Mouse (Mus musculus) lung, embryonic 14.5 days (tissue): ENCODE measurements at regions not wholly inside any gene's neighbourhood (a gene's known extent, or its start where the extent isn't known, plus 50 kb on each side); places are given as distances from the start of the nearest gene placed in this dataset.

Experiments
- ATAC-seq: fragments of 200-750 bp; cut with Nextera tagmentation; 2 replicates; pipeline ENCODE4 v1.8.0; 2017; ENCODE audit warnings: mild to moderate bottlenecking, moderate TSS enrichment, moderate library complexity; ENCODE audit not compliant: insufficient read depth
- DNase-seq: peaks from one replicate; pipeline ENCODE4 v3.0.0-alpha.2; 2015
- H3K27ac ChIP-seq: fragments of 300-500 bp; sonication (generic); 2 replicates; pipeline ENCODE4 v1.5.1; 2014; ENCODE audit warnings: low read depth, mild to moderate bottlenecking, moderate library complexity
- H3K27me3 ChIP-seq: fragments of 300-500 bp; sonication (generic); 2 replicates; pipeline ENCODE4 v1.6.1; 2014; ENCODE audit warnings: low read length, control low read depth; ENCODE audit not compliant: insufficient read depth
- H3K36me3 ChIP-seq: fragments of 300-500 bp; sonication (generic); 2 replicates; pipeline ENCODE4 v1.6.1; 2014; ENCODE audit warnings: control low read depth; ENCODE audit not compliant: insufficient read depth
- H3K4me1 ChIP-seq: fragments of 300-500 bp; sonication (generic); 2 replicates; pipeline ENCODE4 v1.6.1; 2014; ENCODE audit warnings: antibody characterized with exemption, control low read depth; ENCODE audit not compliant: insufficient read depth
- H3K4me2 ChIP-seq: fragments of 300-500 bp; sonication (generic); 2 replicates; pipeline ENCODE4 v1.6.1; 2014; ENCODE audit warnings: mild to moderate bottlenecking
- H3K4me3 ChIP-seq: fragments of 300-500 bp; sonication (generic); 2 replicates; pipeline ENCODE4 v1.5.1; 2014; ENCODE audit warnings: low read depth, low read length
- H3K9ac ChIP-seq: fragments of 300-500 bp; sonication (generic); 2 replicates; pipeline ENCODE4 v1.6.1; 2014
- H3K9me3 ChIP-seq: fragments of 300-500 bp; sonication (generic); 2 replicates; pipeline ENCODE4 v1.6.1; 2016; ENCODE audit warnings: low read depth, low read length, control low read depth
- CTCF ChIP-seq: IDR thresholded peaks from 2 replicates; pipeline ENCODE4 v1.5.1; 2016; ENCODE audit warnings: antibody characterized with exemption, low read depth
- WGBS: fragments of 180-500 bp; shearing (Covaris S2); extraction: QIAGEN DNeasy Blood & Tissue Kit; methylation state at CpG from one replicate; pipeline ENCODE4 v1.1.7; 2014; 5-methylcytosine and 5-hydroxymethylcytosine counted together

- no peaks in the 10 kb centered on the region for H3K27me3 ChIP-seq
- no peaks in the 10 kb centered on the region for H3K36me3 ChIP-seq
- no peak for TF ChIP-seq CTCF
- no peak for DNase-seq
- no peak overlapping the region for H3K4me3 ChIP-seq
- ATAC-seq: no peak
- no peaks in the 10 kb centered on the region for H3K9me3 ChIP-seq
- H3K4me1 ChIP-seq: 0 out of 2 replicates have a peak, but pooled peaks cover 7% of the 10 kb centered on the region
- H3K27ac ChIP-seq: no peak overlapping the region
- WGBS: 70% methylated on average over 12 of the region's 12 CpGs
- H3K9ac ChIP-seq: no peak overlapping the region
- H3K4me2 ChIP-seq: no peak overlapping the region
Measured at GRCm38 (mm10) chr2:173405629-173406028, 116.8 kb upstream of the 1700021F07Rik start.

- 0 out of 2 replicates have a peak, but pooled peaks cover 7% of the 10 kb centered on the region for H3K4me1 ChIP-seq
- H3K9me3 ChIP-seq: no peaks in the 10 kb centered on the region
- 51% methylated on average over 13 of the region's 13 CpGs for WGBS
- no peak for DNase-seq
- ATAC-seq: no peak
- no peak overlapping the region for H3K4me2 ChIP-seq
- no peak overlapping the region for H3K9ac ChIP-seq
- no peak for TF ChIP-seq CTCF
- H3K27ac ChIP-seq: no peak overlapping the region
- no peaks in the 10 kb centered on the region for H3K27me3 ChIP-seq
- no peak overlapping the region for H3K4me3 ChIP-seq
- no peaks in the 10 kb centered on the region for H3K36me3 ChIP-seq
Measured at GRCm38 (mm10) chr2:173406344-173407094, 115.9 kb upstream of the 1700021F07Rik start.

- H3K4me1 ChIP-seq: 0 out of 2 replicates have a peak, but pooled peaks cover 7% of the 10 kb centered on the region
- H3K9ac ChIP-seq: no peak overlapping the region
- H3K27me3 ChIP-seq: no peaks in the 10 kb centered on the region
- no peak for ATAC-seq
- no peak overlapping the region for H3K4me3 ChIP-seq
- H3K36me3 ChIP-seq: no peaks in the 10 kb centered on the region
- H3K9me3 ChIP-seq: no peaks in the 10 kb centered on the region
- H3K27ac ChIP-seq: no peak overlapping the region
- no peak for TF ChIP-seq CTCF
- H3K4me2 ChIP-seq: no peak overlapping the region
- DNase-seq: no peak
- WGBS: 63% methylated on average over 3 of the region's 3 CpGs
Measured at GRCm38 (mm10) chr2:173407133-173407532, 115.3 kb upstream of the 1700021F07Rik start.

GRCm38 (mm10) chr2:173408681-173409081 lies 113.7 kb upstream of the 1700021F07Rik start:
- no peak overlapping the region for H3K4me2 ChIP-seq
- H3K9me3 ChIP-seq: no peaks in the 10 kb centered on the region
- DNase-seq (no peak), ATAC-seq (no peak)
- H3K36me3 ChIP-seq: no peaks in the 10 kb centered on the region
- H3K9ac ChIP-seq: no peak overlapping the region
- 61% methylated on average over 5 of the region's 5 CpGs for WGBS
- H3K4me1 ChIP-seq: 0 out of 2 replicates have a peak, but pooled peaks cover 9% of the 10 kb centered on the region
- H3K27ac ChIP-seq: no peak overlapping the region
- no peaks in the 10 kb centered on the region for H3K27me3 ChIP-seq
- H3K4me3 ChIP-seq: no peak overlapping the region
- TF ChIP-seq CTCF: no peak

GRCm38 (mm10) chr2:173409433-173409832 lies 113.0 kb upstream of the 1700021F07Rik start:
- H3K4me2 ChIP-seq: no peak overlapping the region
- H3K27ac ChIP-seq: no peak overlapping the region
- ATAC-seq (peak; percentile 28; the same call in 1 of the 2 replicates), DNase-seq (peak; percentile 32)
- no peak for TF ChIP-seq CTCF
- no peaks in the 10 kb centered on the region for H3K36me3 ChIP-seq
- no peak overlapping the region for H3K4me3 ChIP-seq
- H3K27me3 ChIP-seq: no peaks in the 10 kb centered on the region
- no peaks in the 10 kb centered on the region for H3K9me3 ChIP-seq
- no peak overlapping the region for H3K9ac ChIP-seq
- H3K4me1 ChIP-seq: 0 out of 2 replicates have a peak, but pooled peaks cover 13% of the 10 kb centered on the region
- WGBS: 25% methylated on average over 16 of the region's 16 CpGs

GRCm38 (mm10) chr2:173413906-173414656 lies 108.3 kb upstream of the 1700021F07Rik start:
- H3K4me3 ChIP-seq: no peak overlapping the region
- 62% methylated on average over 18 of the region's 18 CpGs for WGBS
- peak; percentile 75 for ATAC-seq

GRCm38 (mm10) chr2:173415429-173415828 lies 107.0 kb upstream of the 1700021F07Rik start:
- no peak overlapping the region for H3K4me2 ChIP-seq
- WGBS: 74% methylated on average over 7 of the region's 7 CpGs
- ATAC-seq (no peak), DNase-seq (no peak)
- H3K27ac ChIP-seq: no peak overlapping the region
- no peaks in the 10 kb centered on the region for H3K36me3 ChIP-seq
- H3K9me3 ChIP-seq: no peaks in the 10 kb centered on the region
- no peak overlapping the region for H3K9ac ChIP-seq
- H3K4me3 ChIP-seq: no peak overlapping the region
- H3K27me3 ChIP-seq: no peaks in the 10 kb centered on the region
- TF ChIP-seq CTCF: no peak
- H3K4me1 ChIP-seq: peaks cover 9% of the 10 kb centered on the region; the same call in 1 of the 2 replicates

More at GRCm38 (mm10) chr2:173413906-173414656, 108.3 kb upstream of the 1700021F07Rik start:
- DNase-seq: peak; percentile 68
- Histone ChIP-seq H3K4me2 (no peak overlapping the region), H3K27ac (peak overlapping the region; percentile 65), H3K4me1 (0 out of 2 replicates have a peak, but pooled peaks cover 6% of the 10 kb centered on the region), H3K9ac (no peak overlapping the region), H3K27me3 (no peaks in the 10 kb centered on the region), H3K36me3 (no peaks in the 10 kb centered on the region), H3K9me3 (no peaks in the 10 kb centered on the region)
- 0 out of 2 replicates have a peak, but pooled peaks have one; percentile 2 for TF ChIP-seq CTCF
